Mouse (Mus musculus) G1E (cell line): ENCODE measurements around the gene Slc16a12.

Experiments used
- CTCF ChIP-seq: IDR thresholded peaks from 2 replicates; pipeline ENCODE4 v1.5.1; 2012; ENCODE audit warnings: low read depth, low read length, inconsistent platforms, mixed read lengths
- GATA1 ChIP-seq: IDR thresholded peaks from 2 replicates; pipeline ENCODE4 v1.6.1; 2012; ENCODE audit warnings: borderline replicate concordance, low read length, inconsistent platforms, mixed read lengths
- GATA2 ChIP-seq: IDR thresholded peaks from 2 replicates; pipeline ENCODE4 v1.6.1; 2012; ENCODE audit warnings: low read depth, low read length, inconsistent platforms, borderline replicate concordance
- TAL1 ChIP-seq: conservative IDR thresholded peaks from 2 replicates; pipeline ENCODE4 v1.6.1; 2012; ENCODE audit warnings: low read depth, low read length, inconsistent platforms, mixed read lengths

DNA sequence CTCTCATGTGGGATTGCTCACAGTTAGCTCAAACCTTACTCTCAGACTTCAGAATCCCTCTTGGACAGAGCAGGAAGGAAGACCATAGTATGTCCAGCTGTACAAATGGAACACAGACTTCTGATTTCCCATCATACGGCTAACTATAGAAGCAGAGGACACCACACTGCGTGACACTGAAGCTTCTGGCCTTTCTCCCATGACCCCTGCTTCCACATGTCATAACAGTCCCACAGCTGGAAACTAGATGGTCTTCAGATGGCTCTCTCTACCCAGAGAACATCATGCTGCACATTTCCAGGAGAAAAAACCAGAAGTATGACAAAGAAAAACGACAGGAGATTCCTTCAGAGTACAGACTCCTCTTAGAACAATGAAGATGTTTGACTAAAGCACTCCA is 14.1 kb downstream of the Slc16a12 start:
- TF ChIP-seq CTCF: no peak
- no peak for TF ChIP-seq TAL1
- TF ChIP-seq GATA2: no peak
- TF ChIP-seq GATA1: no peak
